Mouse (Mus musculus): ENCODE results near the gene Ski. TPM values are rescaled to one million over a fixed set of nuclear protein-coding genes. Genes with fewer than 3 reads are reported as not detected.

The Ski gene
- polyA plus RNA-seq, 1 experiment from 2014 or later, result 14.6 TPM

- WGBS (ENCODE audit: insufficient replicate concordance), result 61% methylated on average over 6 of the region's 6 CpGs
- Histone ChIP-seq H3K9ac (ENCODE audit: low read depth, low read length) (no peak overlapping the region), H3K9me3 (replicated peaks; ENCODE audit: control insufficient read depth, low read length) (no peaks in the 10 kb centered on the region), H3K27ac (ENCODE audit: low read depth, low read length) (no peak overlapping the region), H3K4me3 (ENCODE audit: low read depth, low read length) (no peak overlapping the region), H3K4me1 (ENCODE audit: control insufficient read depth, insufficient read depth, low read length) (peaks cover 38% of the 10 kb centered on the region), H3K4me2 (no peak overlapping the region), H3K27me3 (ENCODE audit: control insufficient read depth, insufficient read depth, low read length) (no peaks in the 10 kb centered on the region), H3K36me3 (ENCODE audit: control insufficient read depth, insufficient read depth, low read length) (no peaks in the 10 kb centered on the region)
- no peak for ATAC-seq (replicated peaks; ENCODE audit: insufficient number of reproducible peaks, low FRiP score, low TSS enrichment)
These were observed 17.1 kb upstream of the Ski start for GRCm38 (mm10) chr4:155239494-155239893.

GRCm38 (mm10) chr4:155238276-155238675, 15.9 kb upstream of the Ski start:
- Histone ChIP-seq H3K9me3 (replicated peaks; ENCODE audit: control insufficient read depth, low read length) (no peaks in the 10 kb centered on the region), H3K27ac (ENCODE audit: low read depth, low read length) (no peak overlapping the region), H3K27me3 (ENCODE audit: control insufficient read depth, insufficient read depth, low read length) (no peaks in the 10 kb centered on the region), H3K9ac (ENCODE audit: low read depth, low read length) (no peak overlapping the region), H3K4me2 (no peak overlapping the region), H3K4me1 (ENCODE audit: control insufficient read depth, insufficient read depth, low read length) (peaks cover 50% of the 10 kb centered on the region), H3K4me3 (ENCODE audit: low read depth, low read length) (no peak overlapping the region), H3K36me3 (ENCODE audit: control insufficient read depth, insufficient read depth, low read length) (no peaks in the 10 kb centered on the region)
- WGBS (ENCODE audit: insufficient replicate concordance), result 84% methylated on average over 5 of the region's 5 CpGs
- ATAC-seq (replicated peaks; ENCODE audit: insufficient number of reproducible peaks, low FRiP score, low TSS enrichment), result no peak

- Histone ChIP-seq H3K36me3 (ENCODE audit: control insufficient read depth, insufficient read depth, low read length) (no peaks in the 10 kb centered on the region), H3K4me2 (no peak overlapping the region), H3K4me1 (ENCODE audit: control insufficient read depth, insufficient read depth, low read length) (peaks cover 48% of the 10 kb centered on the region), H3K27ac (ENCODE audit: low read depth, low read length) (peak overlapping the region; percentile 100), H3K27me3 (ENCODE audit: control insufficient read depth, insufficient read depth, low read length) (no peaks in the 10 kb centered on the region), H3K4me3 (ENCODE audit: low read depth, low read length) (no peak overlapping the region), H3K9me3 (replicated peaks; ENCODE audit: control insufficient read depth, low read length) (no peaks in the 10 kb centered on the region), H3K9ac (ENCODE audit: low read depth, low read length) (0 out of 2 replicates have a peak overlapping the region, but pooled peaks have one; percentile 12)
- ATAC-seq (replicated peaks; ENCODE audit: insufficient number of reproducible peaks, low FRiP score, low TSS enrichment), result no peak
- 77% methylated on average over 12 of the region's 12 CpGs for WGBS (ENCODE audit: insufficient replicate concordance)
These were observed 14.5 kb upstream of the Ski start for GRCm38 (mm10) chr4:155236737-155237385.

DNA sequence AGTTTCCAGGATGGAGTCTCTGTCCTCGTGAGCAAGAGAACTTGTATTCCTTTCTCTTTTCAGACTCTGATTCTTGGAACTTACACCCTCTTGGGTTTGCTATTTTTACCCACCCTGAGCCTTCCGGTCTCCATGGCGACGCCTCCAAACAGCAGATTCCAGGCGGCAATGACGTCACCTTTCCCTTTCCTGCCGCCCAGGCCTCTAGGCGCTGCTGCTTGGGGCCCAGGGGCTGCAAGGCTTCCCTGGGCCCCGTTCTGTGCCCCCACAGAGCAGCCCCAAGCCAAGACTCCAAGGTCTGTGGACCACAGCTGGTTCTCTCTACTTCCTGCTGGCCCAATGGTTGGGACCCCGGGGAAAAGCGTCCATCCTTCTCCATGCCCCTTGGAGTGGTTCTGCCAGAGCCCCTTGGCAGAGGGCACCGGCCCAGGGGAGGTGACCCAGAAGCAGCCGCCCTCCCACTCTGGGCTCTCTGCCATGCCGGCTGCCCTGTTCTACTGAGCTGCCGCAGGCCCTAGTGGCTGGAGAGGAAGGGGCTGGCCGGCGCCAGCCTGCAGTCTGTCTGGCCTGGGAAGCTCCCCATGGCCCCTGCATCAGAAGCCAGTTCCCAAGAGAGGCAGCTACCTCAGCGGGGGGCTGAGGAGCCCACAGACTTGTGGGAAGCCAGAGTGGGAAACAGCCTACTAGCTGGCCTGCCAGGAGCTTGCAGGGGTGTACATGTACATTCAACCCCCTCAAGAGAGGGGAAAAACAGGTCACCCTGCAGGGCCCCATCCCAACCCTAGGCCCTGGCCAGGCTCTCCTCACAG, 13.1 kb upstream of the Ski start:
- Histone ChIP-seq H3K4me1 (ENCODE audit: control insufficient read depth, insufficient read depth, low read length) (peaks cover 47% of the 10 kb centered on the region), H3K27ac (ENCODE audit: low read depth, low read length) (peak overlapping the region; percentile 100), H3K4me2 (peak overlapping the region; percentile 61), H3K4me3 (ENCODE audit: low read depth, low read length) (peak overlapping the region; percentile 21), H3K36me3 (ENCODE audit: control insufficient read depth, insufficient read depth, low read length) (no peaks in the 10 kb centered on the region), H3K27me3 (ENCODE audit: control insufficient read depth, insufficient read depth, low read length) (no peaks in the 10 kb centered on the region), H3K9ac (ENCODE audit: low read depth, low read length) (peak overlapping the region; percentile 72), H3K9me3 (replicated peaks; ENCODE audit: control insufficient read depth, low read length) (no peaks in the 10 kb centered on the region)
- ATAC-seq (replicated peaks; ENCODE audit: insufficient number of reproducible peaks, low FRiP score, low TSS enrichment), result peak; percentile 76
- 5% methylated on average over 18 of the region's 18 CpGs for WGBS (ENCODE audit: insufficient replicate concordance)

- Histone ChIP-seq H3K4me2 (peak overlapping the region; percentile 61), H3K27ac (ENCODE audit: low read depth, low read length) (peak overlapping the region; percentile 100), H3K4me3 (ENCODE audit: low read depth, low read length) (peak overlapping the region; percentile 16; the same call in 1 of the 2 replicates), H3K9ac (ENCODE audit: low read depth, low read length) (peak overlapping the region; percentile 72), H3K9me3 (replicated peaks; ENCODE audit: control insufficient read depth, low read length) (no peaks in the 10 kb centered on the region), H3K36me3 (ENCODE audit: control insufficient read depth, insufficient read depth, low read length) (no peaks in the 10 kb centered on the region), H3K4me1 (ENCODE audit: control insufficient read depth, insufficient read depth, low read length) (peaks cover 47% of the 10 kb centered on the region), H3K27me3 (ENCODE audit: control insufficient read depth, insufficient read depth, low read length) (no peaks in the 10 kb centered on the region)
- ATAC-seq (replicated peaks; ENCODE audit: insufficient number of reproducible peaks, low FRiP score, low TSS enrichment), result no peak
- 44% methylated on average over 8 of the region's 8 CpGs for WGBS (ENCODE audit: insufficient replicate concordance)
These were observed 12.2 kb upstream of the Ski start for GRCm38 (mm10) chr4:155234371-155235310.

DNA sequence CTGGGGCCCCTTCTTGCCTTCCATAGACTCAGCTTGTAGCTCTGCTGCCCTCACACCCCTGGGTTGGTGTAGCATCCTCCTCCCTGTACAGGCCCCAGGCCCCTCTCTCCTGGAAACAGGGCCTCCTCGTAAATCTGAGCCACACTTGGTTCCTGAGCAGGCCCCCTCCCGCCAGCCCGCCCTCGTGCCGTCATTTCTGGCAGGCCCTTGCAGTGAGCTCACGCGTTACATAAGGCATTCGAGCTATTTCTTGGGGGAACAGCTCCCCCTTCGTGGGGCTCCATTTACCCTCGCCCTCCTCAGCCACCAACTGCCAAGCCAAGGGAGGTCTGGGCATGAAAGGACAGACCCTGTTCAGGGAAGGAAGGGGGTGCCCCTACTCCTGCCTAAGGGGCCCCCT, 11.5 kb upstream of the Ski start:
- H3K27ac ChIP-seq (ENCODE audit: low read depth, low read length), result peak overlapping the region; percentile 100
- ATAC-seq (replicated peaks; ENCODE audit: insufficient number of reproducible peaks, low FRiP score, low TSS enrichment), result peak; percentile 28; the same call in 1 of the 2 replicates
- no peaks in the 10 kb centered on the region for H3K9me3 ChIP-seq (replicated peaks; ENCODE audit: control insufficient read depth, low read length)
- peak overlapping the region; percentile 61 for H3K4me2 ChIP-seq
- H3K4me1 ChIP-seq (ENCODE audit: control insufficient read depth, insufficient read depth, low read length), result peaks cover 47% of the 10 kb centered on the region
- no peaks in the 10 kb centered on the region for H3K27me3 ChIP-seq (ENCODE audit: control insufficient read depth, insufficient read depth, low read length)
- H3K9ac ChIP-seq (ENCODE audit: low read depth, low read length), result peak overlapping the region; percentile 72
- no peak overlapping the region for H3K4me3 ChIP-seq (ENCODE audit: low read depth, low read length)
- 12% methylated on average over 10 of the region's 10 CpGs for WGBS (ENCODE audit: insufficient replicate concordance)
- no peaks in the 10 kb centered on the region for H3K36me3 ChIP-seq (ENCODE audit: control insufficient read depth, insufficient read depth, low read length)

GRCm38 (mm10) chr4:155228461-155228860, 6.1 kb upstream of the Ski start:
- WGBS (ENCODE audit: insufficient replicate concordance), result 65% methylated on average over 5 of the region's 5 CpGs
- H3K27me3 ChIP-seq (ENCODE audit: control insufficient read depth, insufficient read depth, low read length), result no peaks in the 10 kb centered on the region
- no peak overlapping the region for H3K27ac ChIP-seq (ENCODE audit: low read depth, low read length)
- ATAC-seq (replicated peaks; ENCODE audit: insufficient number of reproducible peaks, low FRiP score, low TSS enrichment), result no peak
- no peak overlapping the region for H3K4me3 ChIP-seq (ENCODE audit: low read depth, low read length)
- peaks cover 13% of the 10 kb centered on the region for H3K4me1 ChIP-seq (ENCODE audit: control insufficient read depth, insufficient read depth, low read length)
- H3K4me2 ChIP-seq, result no peak overlapping the region
- H3K9ac ChIP-seq (ENCODE audit: low read depth, low read length), result no peak overlapping the region
- no peaks in the 10 kb centered on the region for H3K9me3 ChIP-seq (replicated peaks; ENCODE audit: control insufficient read depth, low read length)
- H3K36me3 ChIP-seq (ENCODE audit: control insufficient read depth, insufficient read depth, low read length), result no peaks in the 10 kb centered on the region

GRCm38 (mm10) chr4:155227986-155228385, 5.6 kb upstream of the Ski start:
- no peaks in the 10 kb centered on the region for H3K9me3 ChIP-seq (replicated peaks; ENCODE audit: control insufficient read depth, low read length)

More at GRCm38 (mm10) chr4:155227986-155228385, 5.6 kb upstream of the Ski start:
- no peak overlapping the region for H3K27ac ChIP-seq (ENCODE audit: low read depth, low read length)
- WGBS (ENCODE audit: insufficient replicate concordance), result 75% methylated on average over 4 of the region's 4 CpGs
- H3K4me2 ChIP-seq, result no peak overlapping the region
- ATAC-seq (replicated peaks; ENCODE audit: insufficient number of reproducible peaks, low FRiP score, low TSS enrichment), result no peak
- peaks cover 11% of the 10 kb centered on the region for H3K4me1 ChIP-seq (ENCODE audit: control insufficient read depth, insufficient read depth, low read length)
- H3K36me3 ChIP-seq (ENCODE audit: control insufficient read depth, insufficient read depth, low read length), result no peaks in the 10 kb centered on the region
- H3K9ac ChIP-seq (ENCODE audit: low read depth, low read length), result no peak overlapping the region
- H3K27me3 ChIP-seq (ENCODE audit: control insufficient read depth, insufficient read depth, low read length), result no peaks in the 10 kb centered on the region
- no peak overlapping the region for H3K4me3 ChIP-seq (ENCODE audit: low read depth, low read length)
